Mouse (Mus musculus) hindbrain, embryonic 15.5 days (tissue): ENCODE results near the gene Atxn7l1. TPM values are rescaled to one million over a fixed set of nuclear protein-coding genes. Genes with fewer than 3 reads are reported as not detected.

Source experiments
- ATAC-seq: fragments of 200-750 bp; cut with Nextera tagmentation; 2 replicates; pipeline ENCODE4 v1.8.0; 2017; ENCODE audit warnings: low read depth, moderate number of reproducible peaks, moderate TSS enrichment; ENCODE audit not compliant: low FRiP score
- H3K27ac ChIP-seq: fragments of 300-500 bp; sonication (generic); replicated peaks from 2 replicates; pipeline ENCODE4 v1.5.1; 2015; ENCODE audit warnings: mild to moderate bottlenecking, inconsistent platforms
- H3K27me3 ChIP-seq: fragments of 300-500 bp; sonication (generic); 2 replicates; pipeline ENCODE4 v1.6.1; 2015; ENCODE audit warnings: control low read depth, inconsistent platforms
- H3K36me3 ChIP-seq: fragments of 300-500 bp; sonication (generic); 2 replicates; pipeline ENCODE4 v1.6.1; 2015; ENCODE audit warnings: control low read depth, inconsistent platforms
- H3K4me1 ChIP-seq: fragments of 300-500 bp; sonication (generic); replicated peaks from 2 replicates; pipeline ENCODE4 v1.6.1; 2015; ENCODE audit warnings: control low read depth, inconsistent platforms
- H3K4me2 ChIP-seq: fragments of 300-500 bp; sonication (generic); 2 replicates; pipeline ENCODE4 v1.6.1; 2015; ENCODE audit warnings: moderate library complexity, mild to moderate bottlenecking, inconsistent platforms
- H3K4me3 ChIP-seq: fragments of 300-500 bp; sonication (generic); 2 replicates; pipeline ENCODE4 v1.5.1; 2015; ENCODE audit warnings: mild to moderate bottlenecking, inconsistent platforms
- H3K9ac ChIP-seq: fragments of 300-500 bp; sonication (generic); 2 replicates; pipeline ENCODE4 v1.6.1; 2015; ENCODE audit warnings: inconsistent platforms
- H3K9me3 ChIP-seq: fragments of 300-500 bp; sonication (generic); 2 replicates; pipeline ENCODE4 v1.6.1; 2016; ENCODE audit warnings: control low read depth, inconsistent platforms
- WGBS: fragments of 180-500 bp; shearing (Covaris S2); methylation state at CpG from one replicate; pipeline ENCODE4 v1.1.7; 2015; 5-methylcytosine and 5-hydroxymethylcytosine counted together
- polyA plus RNA-seq: library from polyadenylated mRNA; unstranded; fragments of >200 nt; fragmentation: Nextera tagmentation; extraction: Ambion mirVana; gene quantifications from 2 replicates; pipeline ENCODE4 v1.2.1, GENCODE M21; 2015

Gene Atxn7l1
- polyA plus RNA-seq, 1 experiment from 2014 or later, result 23.6 TPM

DNA sequence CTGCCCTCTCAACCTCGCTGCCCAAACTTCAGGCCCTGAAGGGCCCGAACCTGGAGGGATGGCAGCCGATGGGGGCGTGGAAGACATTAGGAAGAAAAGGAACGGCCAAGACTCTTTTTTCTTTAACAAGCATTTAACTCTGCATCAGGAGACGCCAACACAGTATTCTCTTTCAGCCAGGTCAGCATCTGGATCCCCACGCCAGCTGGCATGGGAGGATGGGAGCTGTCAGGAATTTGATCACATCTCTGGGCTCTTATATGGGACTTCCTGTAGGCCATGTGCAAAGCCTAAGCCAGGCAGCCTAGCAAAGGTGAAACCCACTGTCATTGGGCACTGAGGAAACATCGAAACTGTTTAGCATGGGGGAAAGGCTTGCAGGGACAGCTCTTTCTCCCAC lies 217.0 kb downstream of the Atxn7l1 start:
- ATAC-seq, result no peak
- no peaks in the 10 kb centered on the region for H3K27me3 ChIP-seq
- WGBS, result 82% methylated on average over 8 of the region's 8 CpGs

DNA sequence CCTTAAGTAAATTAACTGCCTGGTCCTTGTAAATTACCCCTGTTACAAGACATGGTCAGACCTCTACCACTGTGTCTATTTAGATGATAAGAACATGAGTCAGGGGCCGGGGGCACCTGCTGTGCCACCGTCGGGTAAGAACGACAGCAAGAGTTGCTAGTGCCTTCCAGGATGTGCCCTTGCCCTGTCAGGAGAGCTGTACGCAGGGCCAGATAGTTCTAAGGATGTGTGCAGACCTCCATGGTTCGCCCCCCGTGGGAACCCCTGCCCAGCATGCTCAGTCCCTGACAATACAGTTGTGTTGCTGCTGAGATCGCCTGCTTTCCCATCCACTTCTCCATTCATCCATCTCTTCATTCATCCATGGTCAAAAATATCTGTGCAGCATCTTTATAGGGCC lies 217.6 kb downstream of the Atxn7l1 start:
- Histone ChIP-seq H3K4me3 (no peak overlapping the region), H3K9me3 (no peaks in the 10 kb centered on the region), H3K9ac (no peak overlapping the region), H3K27me3 (no peaks in the 10 kb centered on the region), H3K4me2 (no peak overlapping the region), H3K36me3 (0 out of 2 replicates have a peak, but pooled peaks cover 3% of the 10 kb centered on the region), H3K4me1 (peaks cover 8% of the 10 kb centered on the region; the same call in 1 of the 2 replicates), H3K27ac (no peak overlapping the region)
- no peak for ATAC-seq
- 74% methylated on average over 8 of the region's 8 CpGs for WGBS

More for the DNA sequence above, 217.0 kb downstream of the Atxn7l1 start:
- no peak overlapping the region for H3K4me2 ChIP-seq
- H3K36me3 ChIP-seq, result 0 out of 2 replicates have a peak, but pooled peaks cover 3% of the 10 kb centered on the region
- no peaks in the 10 kb centered on the region for H3K9me3 ChIP-seq
- peaks cover 8% of the 10 kb centered on the region; the same call in 1 of the 2 replicates for H3K4me1 ChIP-seq
- no peak overlapping the region for H3K4me3 ChIP-seq
- no peak overlapping the region for H3K27ac ChIP-seq
- no peak overlapping the region for H3K9ac ChIP-seq

DNA sequence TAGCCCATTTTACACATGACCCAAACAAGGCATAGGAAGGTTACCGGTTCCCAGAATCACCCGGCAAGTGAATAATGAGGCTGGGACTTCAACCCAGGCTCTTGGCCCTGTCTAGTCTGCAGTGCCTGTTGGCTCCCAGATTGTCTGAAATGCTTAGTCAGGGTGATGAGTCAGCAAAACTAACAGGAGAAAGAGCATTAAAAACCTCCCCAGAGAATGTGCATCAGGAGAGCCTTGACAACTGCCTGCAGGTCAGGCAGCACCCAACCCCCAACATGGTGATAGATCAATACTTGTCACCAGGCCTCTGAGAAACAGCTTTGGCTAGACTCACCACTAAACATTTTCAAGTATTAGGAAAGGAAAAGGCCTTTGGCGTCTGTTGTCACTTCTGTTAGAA lies 222.1 kb downstream of the Atxn7l1 start:
- Histone ChIP-seq H3K4me2 (no peak overlapping the region), H3K36me3 (0 out of 2 replicates have a peak, but pooled peaks cover 3% of the 10 kb centered on the region), H3K4me1 (no peaks in the 10 kb centered on the region), H3K9ac (no peak overlapping the region), H3K27ac (no peak overlapping the region), H3K4me3 (no peak overlapping the region), H3K9me3 (no peaks in the 10 kb centered on the region), H3K27me3 (no peaks in the 10 kb centered on the region)
- WGBS, result 86% methylated on average over 3 of the region's 3 CpGs
- ATAC-seq, result 0 out of 2 replicates have a peak, but pooled peaks have one; percentile 17

DNA sequence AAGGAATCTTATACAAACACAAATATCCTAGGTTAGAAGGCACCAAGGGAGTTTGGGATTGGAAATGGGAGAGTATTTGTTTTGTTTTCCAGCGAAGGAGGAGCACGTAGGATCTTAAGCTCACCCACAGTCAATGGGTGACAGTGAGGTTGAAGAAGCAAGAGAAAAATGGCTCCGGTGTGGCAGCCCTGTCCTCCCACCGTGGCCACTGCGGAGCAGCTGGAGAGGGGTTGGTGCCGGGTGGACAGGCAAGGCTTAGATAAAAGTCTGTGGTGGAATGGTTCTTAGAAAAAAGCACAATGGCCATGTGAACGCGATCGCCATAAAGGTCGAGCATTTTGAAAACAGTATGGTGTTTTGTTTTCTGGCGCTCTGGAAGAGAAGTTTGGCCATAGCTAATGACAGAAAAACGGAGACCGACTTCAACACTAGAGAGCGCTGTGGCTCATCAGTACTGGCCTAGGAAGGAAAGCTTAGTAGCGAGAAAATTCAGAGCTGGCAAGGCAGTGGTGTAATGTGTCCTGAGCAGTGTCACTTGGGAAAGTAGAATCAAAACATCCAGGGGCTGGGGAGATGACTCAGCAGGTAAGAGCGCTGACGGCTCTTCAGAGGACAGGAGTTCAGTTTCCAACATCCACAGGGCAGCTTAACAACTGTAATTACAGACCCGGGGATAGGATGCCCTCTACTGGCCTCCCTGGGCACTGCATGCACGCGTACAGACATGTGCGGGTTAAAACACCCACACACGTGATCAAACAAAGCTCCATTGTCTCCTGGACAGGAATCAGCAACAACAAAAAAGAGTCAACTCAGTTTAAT lies 232.3 kb downstream of the Atxn7l1 start:
- H3K27me3 ChIP-seq, result 0 out of 2 replicates have a peak, but pooled peaks cover 4% of the 10 kb centered on the region
- peak overlapping the region; percentile 22 for H3K4me3 ChIP-seq
- no peaks in the 10 kb centered on the region for H3K36me3 ChIP-seq
- H3K9ac ChIP-seq, result no peak overlapping the region
- H3K4me1 ChIP-seq, result peaks cover 19% of the 10 kb centered on the region
- H3K4me2 ChIP-seq, result peak overlapping the region; percentile 48
- ATAC-seq, result peak; percentile 87
- H3K9me3 ChIP-seq, result no peaks in the 10 kb centered on the region
- WGBS, result 20% methylated on average over 22 of the region's 22 CpGs
- no peak overlapping the region for H3K27ac ChIP-seq

DNA sequence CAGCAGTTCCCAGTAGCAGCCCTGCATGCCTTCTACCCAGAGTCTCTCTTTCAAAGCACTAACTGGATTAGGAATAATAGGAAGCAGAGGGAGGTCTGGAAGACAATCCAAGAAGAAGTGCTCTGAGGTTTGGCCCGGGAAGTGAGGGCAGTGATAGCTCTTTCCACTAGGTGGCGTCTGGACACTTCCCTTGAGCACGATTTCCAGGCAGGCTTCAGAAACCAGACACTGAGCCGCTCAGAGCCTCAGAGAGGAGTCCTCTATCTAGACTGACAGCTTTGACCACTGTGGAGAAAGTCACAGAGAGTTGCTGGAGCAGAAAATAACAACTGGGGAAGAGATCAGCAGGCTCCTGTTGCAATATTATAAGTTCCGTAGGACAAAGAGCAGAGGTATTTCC lies 241.3 kb downstream of the Atxn7l1 start:
- Histone ChIP-seq H3K4me3 (no peak overlapping the region), H3K4me2 (no peak overlapping the region), H3K36me3 (no peaks in the 10 kb centered on the region), H3K9me3 (no peaks in the 10 kb centered on the region), H3K27me3 (0 out of 2 replicates have a peak, but pooled peaks cover 3% of the 10 kb centered on the region), H3K9ac (no peak overlapping the region), H3K4me1 (no peaks in the 10 kb centered on the region), H3K27ac (no peak overlapping the region)
- peak; percentile 73 for ATAC-seq
- WGBS, result 8% methylated on average over 5 of the region's 5 CpGs

DNA sequence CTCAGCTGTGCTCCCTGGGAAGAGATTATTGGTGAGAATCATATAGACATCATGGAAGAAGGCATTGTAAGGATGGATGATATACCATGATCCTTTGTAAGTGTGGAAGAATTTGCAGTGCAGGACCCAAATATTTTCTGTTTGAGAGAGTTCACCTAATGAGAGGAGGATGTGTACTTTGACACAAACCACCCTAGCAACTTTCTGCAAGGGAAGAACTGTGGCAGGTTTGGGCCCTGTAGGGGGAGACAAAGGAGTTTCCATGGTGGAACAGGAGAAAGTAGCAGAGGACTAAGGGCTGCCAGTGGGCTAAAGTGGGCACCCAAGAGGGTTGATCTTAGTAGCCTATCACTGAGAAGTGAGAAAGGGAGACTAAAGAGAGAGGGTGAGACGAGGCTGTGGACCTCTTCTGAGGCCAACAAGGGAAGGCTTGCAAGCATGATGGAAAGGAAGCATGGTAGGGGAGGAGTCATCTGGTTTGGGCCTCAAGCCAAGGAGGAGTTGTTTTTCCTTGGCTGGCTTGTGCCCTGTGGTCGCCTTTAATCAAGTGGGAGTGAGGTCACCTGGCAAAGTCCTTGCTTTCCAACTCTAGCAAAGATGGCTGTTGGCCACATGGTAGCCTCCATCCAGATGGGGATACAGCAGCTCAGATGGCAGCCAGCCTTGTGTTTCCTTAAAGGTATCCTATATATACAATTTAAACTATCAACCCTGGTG lies 243.5 kb downstream of the Atxn7l1 start:
- Histone ChIP-seq H3K4me1 (peaks cover 13% of the 10 kb centered on the region), H3K9ac (no peak overlapping the region), H3K4me3 (no peak overlapping the region), H3K36me3 (no peaks in the 10 kb centered on the region), H3K9me3 (no peaks in the 10 kb centered on the region), H3K27ac (no peak overlapping the region), H3K27me3 (0 out of 2 replicates have a peak, but pooled peaks cover 3% of the 10 kb centered on the region), H3K4me2 (no peak overlapping the region)
- no peak for ATAC-seq
- WGBS, result 69% methylated on average over 2 of the region's 2 CpGs

DNA sequence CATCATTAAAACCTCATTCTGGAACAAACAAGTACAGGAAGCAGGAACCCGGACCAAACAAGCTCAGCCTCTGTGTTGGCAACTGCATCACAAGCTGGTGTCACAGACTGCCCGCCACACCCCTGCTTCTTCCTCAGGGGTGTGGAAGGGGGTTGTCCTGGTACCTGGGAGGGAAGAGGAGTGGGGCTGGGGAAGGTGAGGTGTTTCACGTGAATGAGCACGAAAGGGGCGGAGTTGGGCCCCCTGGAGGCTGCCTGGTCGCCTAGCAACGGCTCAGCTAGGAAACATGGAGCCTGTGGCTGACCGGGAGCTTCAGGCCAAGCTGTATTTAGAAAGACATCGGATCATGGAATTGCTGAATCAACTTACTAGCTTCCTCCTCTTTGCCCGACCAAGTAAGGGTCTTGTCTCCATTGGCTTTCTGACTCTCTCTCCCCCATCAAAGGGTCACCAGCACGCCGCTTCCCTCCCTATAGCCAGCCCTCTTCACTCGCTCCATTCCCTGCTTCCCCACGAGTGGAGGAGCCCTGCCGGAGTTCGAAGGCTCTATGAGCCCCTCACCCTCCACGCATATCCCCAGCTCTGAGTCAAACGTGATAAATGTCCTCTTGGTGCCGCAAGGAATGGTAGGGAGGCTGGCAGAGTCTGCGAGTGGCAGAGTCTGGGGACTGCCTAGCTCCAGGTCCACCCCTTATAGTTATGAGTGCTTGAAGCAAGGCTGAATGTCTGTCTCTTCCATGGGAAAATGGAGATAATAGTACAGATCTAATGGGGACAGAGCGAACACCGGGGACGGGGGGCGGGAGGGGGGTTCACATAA lies 247.5 kb downstream of the Atxn7l1 start, which contains the start of gene Efcab10:
TSS of gene Efcab10 (plus strand) at position 51 of the 820 bp plus-strand sequence.
- Histone ChIP-seq H3K4me3 (peak within 1 kb of the TSS; percentile 36), H3K27me3 (no peaks in the 10 kb centered on the region), H3K9ac (peak within 1 kb of the TSS; percentile 36), H3K27ac (peak within 1 kb of the TSS; percentile 77), H3K4me2 (peak within 1 kb of the TSS; percentile 57), H3K9me3 (no peaks in the 10 kb centered on the region), H3K4me1 (peaks cover 13% of the 10 kb centered on the region), H3K36me3 (no peaks in the 10 kb centered on the region)
- 4% methylated on average over 24 of the region's 24 CpGs for WGBS
- peak; percentile 90 for ATAC-seq

DNA sequence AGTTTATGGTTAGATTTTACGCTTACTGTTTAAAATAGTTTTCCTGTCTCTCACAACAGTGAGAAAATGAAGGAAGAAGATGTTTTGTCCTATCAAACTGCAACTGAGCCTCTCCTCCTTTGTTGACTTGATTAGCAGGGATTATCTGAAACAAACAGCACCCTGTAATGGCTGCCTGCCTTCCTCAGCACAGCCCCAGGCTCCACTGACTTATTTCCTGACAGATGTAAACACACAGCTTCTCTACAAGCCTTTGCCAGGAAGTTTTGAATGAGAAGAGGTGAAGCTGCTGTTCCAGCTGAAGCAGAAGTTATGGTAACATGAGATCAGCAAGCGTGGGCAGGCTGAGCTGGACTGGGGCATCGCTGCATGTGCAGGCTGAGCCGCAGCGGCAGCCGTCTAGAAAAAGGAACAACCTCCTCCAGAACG lies 255.8 kb downstream of the Atxn7l1 start:
- Histone ChIP-seq H3K27me3 (no peaks in the 10 kb centered on the region), H3K9me3 (no peaks in the 10 kb centered on the region), H3K9ac (no peak overlapping the region), H3K4me1 (peaks cover 7% of the 10 kb centered on the region; the same call in 1 of the 2 replicates), H3K36me3 (no peaks in the 10 kb centered on the region), H3K4me3 (no peak overlapping the region), H3K27ac (no peak overlapping the region), H3K4me2 (no peak overlapping the region)
- no peak for ATAC-seq
- WGBS, result 75% methylated on average over 7 of the region's 7 CpGs

DNA sequence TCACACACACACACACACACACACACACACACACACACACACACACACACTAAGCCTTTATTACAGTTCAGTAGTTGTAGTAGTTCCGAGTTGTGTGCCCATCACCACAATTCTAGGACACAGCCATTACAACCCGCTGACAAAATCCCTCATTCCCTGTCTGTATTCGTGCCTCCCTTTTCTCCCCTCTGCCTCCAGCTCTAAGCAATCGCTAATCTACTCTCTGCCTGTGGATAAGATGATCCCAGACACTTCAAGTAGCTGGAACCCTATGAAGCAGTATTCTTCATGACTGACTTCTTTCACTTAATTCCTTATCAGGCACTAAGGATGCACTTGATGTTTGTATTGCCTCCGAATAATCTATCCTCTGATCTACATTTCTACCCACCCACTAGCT lies 257.5 kb downstream of the Atxn7l1 start:
- Histone ChIP-seq H3K27ac (peak overlapping the region; percentile 59), H3K4me1 (peaks cover 7% of the 10 kb centered on the region; the same call in 1 of the 2 replicates), H3K4me2 (no peak overlapping the region), H3K4me3 (no peak overlapping the region), H3K9me3 (no peaks in the 10 kb centered on the region), H3K36me3 (no peaks in the 10 kb centered on the region), H3K27me3 (no peaks in the 10 kb centered on the region), H3K9ac (no peak overlapping the region)
- WGBS, result 38% methylated on average over 5 of the region's 5 CpGs
- peak; percentile 45; the same call in 1 of the 2 replicates for ATAC-seq

DNA sequence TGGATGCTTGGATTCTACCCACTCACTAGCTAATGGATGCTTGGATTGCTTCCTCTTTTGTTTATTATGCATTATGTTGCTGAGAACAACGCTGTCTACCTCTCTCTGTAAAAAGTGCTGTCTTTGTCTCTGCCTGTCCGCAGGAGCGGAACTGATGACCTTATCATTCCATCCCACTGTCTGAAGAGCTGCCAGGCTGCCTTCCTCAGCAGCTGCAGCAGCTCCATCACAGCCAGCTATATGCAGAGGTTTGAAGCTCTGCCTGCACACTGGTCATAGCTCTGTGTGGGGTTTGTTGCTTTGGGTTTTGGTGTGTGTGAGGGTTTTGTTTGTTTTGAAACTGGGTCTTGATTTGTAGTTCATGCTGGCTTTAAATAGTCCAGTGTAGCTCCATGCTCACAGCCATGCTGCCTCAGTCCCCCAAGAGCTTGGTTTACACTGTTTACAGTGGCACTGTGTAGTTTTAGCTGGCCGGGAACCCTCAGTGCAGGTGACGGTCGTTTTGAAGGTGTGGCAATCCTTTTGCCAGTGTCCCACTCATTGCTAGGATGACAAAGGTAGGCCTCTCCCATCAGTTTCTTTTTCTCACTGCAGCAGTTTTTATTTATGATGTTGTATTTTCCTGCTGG lies 258.0 kb downstream of the Atxn7l1 start:
- WGBS, result 34% methylated on average over 6 of the region's 6 CpGs
- no peak overlapping the region for H3K4me2 ChIP-seq
- no peak overlapping the region for H3K4me3 ChIP-seq
- peak overlapping the region; percentile 59 for H3K27ac ChIP-seq
- H3K36me3 ChIP-seq, result no peaks in the 10 kb centered on the region
- H3K9ac ChIP-seq, result no peak overlapping the region
- H3K4me1 ChIP-seq, result peaks cover 7% of the 10 kb centered on the region; the same call in 1 of the 2 replicates
- H3K27me3 ChIP-seq, result no peaks in the 10 kb centered on the region
- peak; percentile 74; the same call in 1 of the 2 replicates for ATAC-seq
- no peaks in the 10 kb centered on the region for H3K9me3 ChIP-seq

DNA sequence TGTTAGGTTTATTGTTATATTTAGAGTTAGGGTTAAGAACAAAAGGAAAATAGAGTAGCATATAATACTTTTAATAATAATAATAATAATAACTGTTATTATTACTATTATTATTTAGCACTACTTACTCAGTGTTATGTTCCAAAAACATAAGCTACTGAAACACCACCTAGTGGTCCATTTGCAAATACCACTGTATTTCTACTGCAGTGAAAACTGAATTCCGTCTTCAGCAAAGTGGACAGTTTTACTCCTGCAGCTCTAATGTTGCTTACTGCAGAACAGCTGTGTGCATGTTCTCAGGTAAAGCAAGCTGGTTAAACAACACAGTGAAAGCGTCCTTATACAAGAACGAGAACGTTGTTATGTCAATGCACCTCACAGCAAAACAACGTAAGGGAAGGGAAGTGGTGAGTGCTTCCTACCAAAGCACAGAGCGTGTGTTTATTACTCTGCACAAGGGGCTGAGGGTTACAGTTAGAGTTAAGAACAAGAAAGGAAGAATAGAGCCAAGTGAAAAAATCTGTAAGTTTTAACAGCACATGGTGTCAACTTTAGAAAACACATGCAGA lies 264.2 kb downstream of the Atxn7l1 start:
- ATAC-seq, result no peak
- Histone ChIP-seq H3K27ac (no peak overlapping the region), H3K36me3 (no peaks in the 10 kb centered on the region), H3K4me3 (no peak overlapping the region), H3K4me1 (no peaks in the 10 kb centered on the region), H3K9me3 (no peaks in the 10 kb centered on the region), H3K27me3 (no peaks in the 10 kb centered on the region), H3K9ac (no peak overlapping the region), H3K4me2 (no peak overlapping the region)
- 57% methylated on average over 6 of the region's 6 CpGs for WGBS
